Mouse (Mus musculus) neural tube, embryonic 11.5 days (tissue): ENCODE data around the gene March8. TPM values are rescaled to one million over a fixed set of nuclear protein-coding genes. Genes with fewer than 3 reads are reported as not detected.

Source experiments
- ATAC-seq: fragments of 200-750 bp; cut with Nextera tagmentation; 2 replicates; pipeline ENCODE4 v1.8.0; 2017; ENCODE audit warnings: moderate number of reproducible peaks, mild to moderate bottlenecking, moderate TSS enrichment, moderate library complexity; ENCODE audit not compliant: insufficient read depth, low FRiP score, low TSS enrichment
- DNase-seq: peaks from one replicate; pipeline ENCODE4 v3.0.0-alpha.2; 2015; ENCODE audit warnings: low spot score
- H3K27ac ChIP-seq: fragments of 300-500 bp; sonication (generic); 2 replicates; pipeline ENCODE4 v1.5.1; 2014; ENCODE audit warnings: low read depth, mild to moderate bottlenecking, low read length
- H3K27me3 ChIP-seq: fragments of 300-500 bp; sonication (generic); 2 replicates; pipeline ENCODE4 v1.6.1; 2014; ENCODE audit warnings: mild to moderate bottlenecking, low read length, mixed read lengths; ENCODE audit not compliant: control insufficient read depth, insufficient read depth
- H3K36me3 ChIP-seq: fragments of 300-500 bp; sonication (generic); 2 replicates; pipeline ENCODE4 v1.6.1; 2014; ENCODE audit warnings: mild to moderate bottlenecking, low read length, moderate library complexity, mixed read lengths; ENCODE audit not compliant: control insufficient read depth, insufficient read depth
- H3K4me1 ChIP-seq: fragments of 300-500 bp; sonication (generic); 2 replicates; pipeline ENCODE4 v1.6.1; 2014; ENCODE audit warnings: low read length, mixed read lengths; ENCODE audit not compliant: control insufficient read depth, insufficient read depth
- H3K4me2 ChIP-seq: fragments of 300-500 bp; sonication (generic); 2 replicates; pipeline ENCODE4 v1.6.1; 2014; ENCODE audit warnings: low read depth, mild to moderate bottlenecking, moderate library complexity
- H3K4me3 ChIP-seq: fragments of 300-500 bp; sonication (generic); 2 replicates; pipeline ENCODE4 v1.5.1; 2014; ENCODE audit warnings: low read depth, low read length
- H3K9ac ChIP-seq: fragments of 300-500 bp; sonication (generic); 2 replicates; pipeline ENCODE4 v1.6.1; 2014; ENCODE audit warnings: mild to moderate bottlenecking, low read length
- H3K9me3 ChIP-seq: fragments of 300-500 bp; sonication (generic); 2 replicates; pipeline ENCODE4 v1.6.1; 2016; ENCODE audit warnings: low read length; ENCODE audit not compliant: control insufficient read depth
- WGBS: fragments of 180-500 bp; shearing (Covaris S2); extraction: QIAGEN DNeasy Blood & Tissue Kit; methylation state at CpG from one replicate; pipeline ENCODE4 v1.1.7; 2014; 5-methylcytosine and 5-hydroxymethylcytosine counted together
- polyA plus RNA-seq: library from polyadenylated mRNA; unstranded; fragments of >200 nt; fragmentation: Nextera tagmentation; extraction: Ambion mirVana; gene quantifications from 2 replicates; pipeline ENCODE4 v1.2.1, GENCODE M21; 2014

March8 gene
- 38.8 and 41.6 TPM in 2 replicates for polyA plus RNA-seq

- ATAC-seq, result peak; percentile 97
- no peaks in the 10 kb centered on the region for H3K36me3 ChIP-seq
- peak within 1 kb of the TSS; percentile 74 for H3K9ac ChIP-seq
- DNase-seq, result peak; percentile 95
- no peaks in the 10 kb centered on the region for H3K9me3 ChIP-seq
- no peaks in the 10 kb centered on the region for H3K4me1 ChIP-seq
- H3K4me2 ChIP-seq, result peak within 1 kb of the TSS; percentile 62
- no peaks in the 10 kb centered on the region for H3K27me3 ChIP-seq
- under 1% methylated on average over 74 of the region's 75 CpGs for WGBS
- peak within 1 kb of the TSS; percentile 83 for H3K4me3 ChIP-seq
- no peak within 1 kb of the TSS for H3K27ac ChIP-seq
These were observed at the start of gene March8 for GRCm38 (mm10) chr6:116337835-116338501. Gene March8 (plus strand): TSS chr6:116338024.

GRCm38 (mm10) chr6:116311411-116311810 is 26.4 kb upstream of the March8 start:
- Histone ChIP-seq H3K9ac (no peak overlapping the region), H3K27ac (no peak overlapping the region), H3K4me2 (no peak overlapping the region), H3K4me1 (no peaks in the 10 kb centered on the region), H3K27me3 (no peaks in the 10 kb centered on the region), H3K9me3 (no peaks in the 10 kb centered on the region), H3K4me3 (no peak overlapping the region), H3K36me3 (no peaks in the 10 kb centered on the region)
- 98% methylated on average over 2 of the region's 2 CpGs for WGBS
- ATAC-seq, result no peak
- no peak for DNase-seq

GRCm38 (mm10) chr6:116319259-116319658 is 18.6 kb upstream of the March8 start:
- no peaks in the 10 kb centered on the region for H3K9me3 ChIP-seq
- WGBS, result 80% methylated on average over 3 of the region's 3 CpGs
- no peak for DNase-seq
- no peaks in the 10 kb centered on the region for H3K4me1 ChIP-seq
- H3K4me2 ChIP-seq, result no peak overlapping the region
- H3K27me3 ChIP-seq, result no peaks in the 10 kb centered on the region
- H3K9ac ChIP-seq, result no peak overlapping the region
- no peak for ATAC-seq
- no peaks in the 10 kb centered on the region for H3K36me3 ChIP-seq
- H3K27ac ChIP-seq, result no peak overlapping the region
- H3K4me3 ChIP-seq, result no peak overlapping the region

- Histone ChIP-seq H3K4me2 (no peak overlapping the region), H3K9ac (no peak overlapping the region), H3K27ac (no peak overlapping the region), H3K36me3 (no peaks in the 10 kb centered on the region), H3K4me1 (no peaks in the 10 kb centered on the region), H3K4me3 (no peak overlapping the region), H3K27me3 (no peaks in the 10 kb centered on the region), H3K9me3 (no peaks in the 10 kb centered on the region)
- DNase-seq (no peak), ATAC-seq (no peak)
- 85% methylated on average over 3 of the region's 3 CpGs for WGBS
These were observed 11.2 kb upstream of the March8 start for GRCm38 (mm10) chr6:116326641-116327040.

GRCm38 (mm10) chr6:116331396-116331795 is 6.4 kb upstream of the March8 start:
- Histone ChIP-seq H3K27ac (no peak overlapping the region), H3K36me3 (no peaks in the 10 kb centered on the region), H3K9me3 (no peaks in the 10 kb centered on the region), H3K27me3 (no peaks in the 10 kb centered on the region), H3K9ac (no peak overlapping the region), H3K4me2 (no peak overlapping the region), H3K4me3 (no peak overlapping the region), H3K4me1 (no peaks in the 10 kb centered on the region)
- 87% methylated on average over 2 of the region's 2 CpGs for WGBS
- ATAC-seq (no peak), DNase-seq (no peak)

- Histone ChIP-seq H3K36me3 (no peaks in the 10 kb centered on the region), H3K27me3 (no peaks in the 10 kb centered on the region), H3K4me3 (peak overlapping the region; percentile 83), H3K9ac (peak overlapping the region; percentile 74), H3K4me2 (peak overlapping the region; percentile 62), H3K4me1 (no peaks in the 10 kb centered on the region), H3K9me3 (no peaks in the 10 kb centered on the region), H3K27ac (no peak overlapping the region)
- 1% methylated on average over 7 of the region's 7 CpGs for WGBS
- DNase-seq (no peak), ATAC-seq (no peak; the same call in 1 of the 2 replicates)
These were observed 374 bp upstream of the March8 start for GRCm38 (mm10) chr6:116337466-116337834.

GRCm38 (mm10) chr6:116338520-116338919 is 696 bp downstream of the March8 start:
- DNase-seq, result no peak
- H3K4me3 ChIP-seq, result peak overlapping the region; percentile 83
- no peak overlapping the region for H3K27ac ChIP-seq
- H3K9ac ChIP-seq, result peak overlapping the region; percentile 74
- WGBS, result 11% methylated on average over 8 of the region's 8 CpGs
- H3K36me3 ChIP-seq, result no peaks in the 10 kb centered on the region
- H3K4me2 ChIP-seq, result peak overlapping the region; percentile 62
- ATAC-seq, result no peak
- H3K9me3 ChIP-seq, result no peaks in the 10 kb centered on the region
- no peaks in the 10 kb centered on the region for H3K4me1 ChIP-seq
- H3K27me3 ChIP-seq, result no peaks in the 10 kb centered on the region

- Histone ChIP-seq H3K9me3 (no peaks in the 10 kb centered on the region), H3K9ac (no peak overlapping the region), H3K27ac (no peak overlapping the region), H3K27me3 (no peaks in the 10 kb centered on the region), H3K4me3 (no peak overlapping the region), H3K4me1 (no peaks in the 10 kb centered on the region), H3K36me3 (no peaks in the 10 kb centered on the region), H3K4me2 (peak overlapping the region; percentile 21; the same call in 1 of the 2 replicates)
- 87% methylated on average over 5 of the region's 5 CpGs for WGBS
- DNase-seq (no peak), ATAC-seq (no peak)
These were observed 1.3 kb downstream of the March8 start for GRCm38 (mm10) chr6:116339088-116339487.

GRCm38 (mm10) chr6:116340521-116340920 is 2.7 kb downstream of the March8 start:
- DNase-seq (no peak), ATAC-seq (no peak)
- Histone ChIP-seq H3K4me1 (no peaks in the 10 kb centered on the region), H3K36me3 (no peaks in the 10 kb centered on the region), H3K9me3 (no peaks in the 10 kb centered on the region), H3K27me3 (no peaks in the 10 kb centered on the region), H3K9ac (no peak overlapping the region), H3K4me3 (no peak overlapping the region), H3K4me2 (no peak overlapping the region), H3K27ac (no peak overlapping the region)
- WGBS, result 88% methylated on average over 1 of the region's 1 CpGs
